Comparison of ENCODE assay signal across 8 mouse cellular contexts in the genomic region with DNA sequence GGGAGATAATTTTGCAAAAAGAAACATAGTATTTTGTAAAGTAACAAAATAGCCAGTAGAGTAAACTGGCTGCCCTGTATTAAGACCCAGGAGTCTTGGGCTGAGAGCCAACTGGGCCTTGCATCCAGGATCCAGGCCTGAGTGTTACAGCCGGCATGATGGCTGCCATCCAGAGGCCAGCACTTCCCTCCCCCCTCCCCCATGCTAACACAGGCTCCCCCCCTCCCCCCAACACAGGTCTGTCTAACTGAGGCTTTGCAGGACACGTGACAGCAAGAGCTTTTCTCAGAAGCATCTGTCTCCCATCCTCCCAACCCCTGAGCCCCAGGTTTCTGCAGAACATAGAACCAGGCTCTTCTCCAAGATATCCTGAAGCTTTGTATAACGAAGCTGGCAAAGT. TPM values are rescaled to one million over a fixed set of nuclear protein-coding genes. Genes with fewer than 3 reads are reported as not detected.
DNase-seq lines count a peak whose midpoint lies in the region; ATAC-seq and TF ChIP-seq lines count a peak whose summit lies in the region.

No protein-coding gene starts in this region.

- peak; percentile 82 to 88 for DNase-seq in cerebellum, adult 2 months
- DNase-seq in gastrocnemius, postnatal 10 days = peak; percentile 66
- no peak for DNase-seq in liver, embryonic 13.5 days
- DNase-seq in retina, adult 2 months (ENCODE audit: low read depth, low spot score) = peak; percentile 61
- DNase-seq in frontal cortex, postnatal 10 days (ENCODE audit: low spot score in 2 of 2) = no peak

- ATAC-seq in megakaryocyte, adult 5-6 weeks (ENCODE audit: poor library complexity, severe bottlenecking) = no peak
- ATAC-seq in intestine, embryonic 15.5 days = peak; percentile 4; the same call in 1 of the 2 replicates
- no peak for ATAC-seq in liver, embryonic 13.5 days (ENCODE audit: low read depth)

- 2% methylated on average over 3 of the region's 3 CpGs for WGBS in cerebellum, adult 2 months
- 17% methylated on average over 3 of the region's 3 CpGs for WGBS in intestine, embryonic 15.5 days
- WGBS in liver, embryonic 13.5 days (ENCODE audit: insufficient replicate concordance) = 21% methylated on average over 3 of the region's 3 CpGs

- H3K9me3 ChIP-seq in megakaryocyte, embryonic 14.5 days = no peaks in the 10 kb centered on the region
- no peaks in the 10 kb centered on the region for H3K9me3 ChIP-seq in intestine, embryonic 15.5 days
- H3K9me3 ChIP-seq in liver, embryonic 13.5 days (replicated peaks) = no peaks in the 10 kb centered on the region

- H3K4me3 ChIP-seq in megakaryocyte, embryonic 14.5 days (replicated peaks) = peak overlapping the region; percentile 96
- peak overlapping the region; percentile 74 for H3K4me3 ChIP-seq in cerebellum, adult 2 months (replicated peaks; ENCODE audit: insufficient read depth, low read depth, low read length)
- H3K4me3 ChIP-seq in intestine, embryonic 15.5 days (replicated peaks) = peak overlapping the region; percentile 84
- H3K4me3 ChIP-seq in liver, embryonic 13.5 days (replicated peaks) = peak overlapping the region; percentile 82

- no peak for TF ChIP-seq POLR2A in cerebellum, adult 2 months (IDR thresholded peaks at IDR 0.05; ENCODE audit: borderline replicate concordance, insufficient read depth, low read length)

- H3K9ac ChIP-seq in intestine, embryonic 15.5 days = peak overlapping the region; percentile 75; the same call in 1 of the 2 replicates
- H3K9ac ChIP-seq in liver, embryonic 13.5 days = peak overlapping the region; percentile 81

- no peak for TF ChIP-seq CTCF in cerebellum, adult 2 months (IDR thresholded peaks at IDR 0.05; ENCODE audit: borderline replicate concordance, insufficient read depth, low read depth, low read length)

- peak overlapping the region; percentile 62 for H3K4me2 ChIP-seq in intestine, embryonic 15.5 days (replicated peaks)
- H3K4me2 ChIP-seq in liver, embryonic 13.5 days = peak overlapping the region; percentile 90

- H3K36me3 ChIP-seq in megakaryocyte, embryonic 14.5 days (replicated peaks; ENCODE audit: low read length) = peaks cover 39% of the 10 kb centered on the region
- peaks cover 5% of the 10 kb centered on the region; the same call in 1 of the 2 replicates for H3K36me3 ChIP-seq in intestine, embryonic 15.5 days
- H3K36me3 ChIP-seq in liver, embryonic 13.5 days = peaks cover 21% of the 10 kb centered on the region

- H3K4me1 ChIP-seq in megakaryocyte, embryonic 14.5 days = peaks cover 59% of the 10 kb centered on the region
- peaks cover 8% of the 10 kb centered on the region; the same call in 1 of the 2 replicates for H3K4me1 ChIP-seq in cerebellum, adult 2 months (ENCODE audit: control insufficient read depth, insufficient read depth, low read length)
- peaks cover 18% of the 10 kb centered on the region for H3K4me1 ChIP-seq in intestine, embryonic 15.5 days (replicated peaks)
- H3K4me1 ChIP-seq in liver, embryonic 13.5 days (replicated peaks) = peaks cover 34% of the 10 kb centered on the region

- H3K27ac ChIP-seq in cerebellum, adult 2 months (ENCODE audit: insufficient read depth, low read length) = no peak overlapping the region
- H3K27ac ChIP-seq in intestine, embryonic 15.5 days = 0 out of 2 replicates have a peak overlapping the region, but pooled peaks have one; percentile 0
- H3K27ac ChIP-seq in liver, embryonic 13.5 days = no peak overlapping the region

- H3K27me3 ChIP-seq in megakaryocyte, embryonic 14.5 days (replicated peaks) = peaks cover 3% of the 10 kb centered on the region
- no peaks in the 10 kb centered on the region for H3K27me3 ChIP-seq in cerebellum, adult 2 months (ENCODE audit: control insufficient read depth, insufficient read depth, low read length)
- no peaks in the 10 kb centered on the region for H3K27me3 ChIP-seq in intestine, embryonic 15.5 days (replicated peaks)
- H3K27me3 ChIP-seq in liver, embryonic 13.5 days = no peaks in the 10 kb centered on the region

RNA-seq across cellular contexts. Expression of gene Ndufv3, which starts 1.0 kb away (rescaled TPM):
- 77.3 and 604 TPM in 2 replicates for polyA plus RNA-seq in megakaryocyte, embryonic 14.5 days (2012; ENCODE audit: insufficient read depth, low replicate concordance)
- total RNA-seq in megakaryocyte, adult 5-6 weeks (2015) = 92.8 and 95.7 TPM in 2 replicates
- 215 and 217 TPM in 2 replicates for total RNA-seq in megakaryocyte, adult 5-6 weeks (2017)
- 421 and 446 TPM in 2 replicates for polyA plus RNA-seq in cerebellum, adult 2 months (2012; rRNA removed)
- total RNA-seq in gastrocnemius, postnatal 10 days (2021) = 100 to 1,000 TPM; 426 to 454 TPM
- 404 and 457 TPM in 2 replicates for polyA plus RNA-seq in intestine, embryonic 15.5 days (2015; fragmentation: Nextera tagmentation; extraction: Ambion mirVana)
- 163 and 179 TPM in 2 replicates for polyA plus RNA-seq in liver, embryonic 13.5 days (2015; fragmentation: Nextera tagmentation; extraction: Ambion mirVana)

RNA-seq across cellular contexts. Expression of gene Wdr4, which starts 1.1 kb away (rescaled TPM):
- polyA plus RNA-seq in megakaryocyte, embryonic 14.5 days (2012; ENCODE audit: insufficient read depth, low replicate concordance) = 13.5 and 35.0 TPM in 2 replicates
- total RNA-seq in megakaryocyte, adult 5-6 weeks (2015) = 2.8 and 3.4 TPM in 2 replicates
- total RNA-seq in megakaryocyte, adult 5-6 weeks (2017) = 3.7 and 7.3 TPM in 2 replicates
- polyA plus RNA-seq in cerebellum, adult 2 months (2012; rRNA removed) = 25.1 and 25.4 TPM in 2 replicates
- total RNA-seq in gastrocnemius, postnatal 10 days (2021) = 10 to 100 TPM in 1 of 2 experiments, 1 to 10 TPM in 1; 8.9 to 11.0 TPM
- 45.3 and 47.0 TPM in 2 replicates for polyA plus RNA-seq in intestine, embryonic 15.5 days (2015; fragmentation: Nextera tagmentation; extraction: Ambion mirVana)
- 36.9 and 39.4 TPM in 2 replicates for polyA plus RNA-seq in liver, embryonic 13.5 days (2015; fragmentation: Nextera tagmentation; extraction: Ambion mirVana)

RNA-seq across cellular contexts. Expression of gene Pknox1, which starts 43.6 kb away (rescaled TPM):
- 2.5 TPM in 1 of 2 replicates, not detected in the other for polyA plus RNA-seq in megakaryocyte, embryonic 14.5 days (2012; ENCODE audit: insufficient read depth, low replicate concordance)
- total RNA-seq in megakaryocyte, adult 5-6 weeks (2015) = 19.5 and 20.8 TPM in 2 replicates
- total RNA-seq in megakaryocyte, adult 5-6 weeks (2017) = 24.7 and 33.1 TPM in 2 replicates
- polyA plus RNA-seq in cerebellum, adult 2 months (2012; rRNA removed) = 23.2 TPM in 2 replicates
- total RNA-seq in gastrocnemius, postnatal 10 days (2021) = 10 to 100 TPM; 11.1 to 16.8 TPM
- polyA plus RNA-seq in intestine, embryonic 15.5 days (2015; fragmentation: Nextera tagmentation; extraction: Ambion mirVana) = 28.5 and 29.8 TPM in 2 replicates
- polyA plus RNA-seq in liver, embryonic 13.5 days (2015; fragmentation: Nextera tagmentation; extraction: Ambion mirVana) = 11.1 and 12.9 TPM in 2 replicates

Comparison
In these comparisons a context has a peak if more than half of its experiments do, and no peak if none do; other contexts are left out.
1. DNase-seq: peak in cerebellum, adult 2 months (2 of 2), gastrocnemius, postnatal 10 days (single experiment) and retina, adult 2 months (single experiment); none in liver, embryonic 13.5 days (single experiment) and frontal cortex, postnatal 10 days (0 of 2).
2. Peak in every context shown above with its lines, with median percentiles within 50 percentile points of each other: H3K4me3 ChIP-seq.